Mouse (Mus musculus) lung, adult 2 months (tissue): Measurements from ENCODE around the gene Ythdc1. TPM values are rescaled to one million over a fixed set of nuclear protein-coding genes. Genes with fewer than 3 reads are reported as not detected.

ENCODE experiments used
- DNase-seq: peaks from one replicate; pipeline ENCODE4 v3.0.0; 2022
- H3K4me1 ChIP-seq: fragments of 200-500 bp; 2 replicates; pipeline ENCODE4 v1.6.1; 2011; ENCODE audit warnings: low read length; ENCODE audit not compliant: control insufficient read depth, insufficient read depth
- H3K4me3 ChIP-seq: fragments of 200-500 bp; replicated peaks from 2 replicates; pipeline ENCODE3; 2011; ENCODE audit warnings: low read depth, mild to moderate bottlenecking, control low read depth, low read length; ENCODE audit errors: extremely low read depth
- CTCF ChIP-seq: fragments of 200-500 bp; IDR thresholded peaks from 2 replicates; pipeline ENCODE4 v1.5.1; 2011; ENCODE audit warnings: mild to moderate bottlenecking, low read length, control low read depth; ENCODE audit not compliant: insufficient read depth
- POLR2A ChIP-seq: fragments of 200-500 bp; IDR thresholded peaks from 2 replicates; pipeline ENCODE4 v1.6.1; 2011; ENCODE audit warnings: low read depth, mild to moderate bottlenecking, control low read depth, low read length, borderline replicate concordance; ENCODE audit errors: extremely low read depth
- WGBS: fragments of 180-500 bp; shearing (Covaris S2); methylation state at CpG from one replicate; pipeline ENCODE4 v1.1.7; 2018; 5-methylcytosine and 5-hydroxymethylcytosine counted together
- polyA plus RNA-seq: library from polyadenylated mRNA; depleted of rRNA; stranded (reverse); fragments of >200 nt; gene quantifications from 2 replicates; pipeline ENCODE4 v1.2.3, GENCODE M21; 2012; rRNA removed

Gene Ythdc1
- polyA plus RNA-seq: 11.7 and 17.9 TPM in 2 replicates

GRCm38 (mm10) chr5:86803962-86804940, at the start of gene Ythdc1:
Gene Ythdc1 (plus strand): TSS chr5:86804221.
- Histone ChIP-seq H3K4me3 (peak within 1 kb of the TSS; percentile 95), H3K4me1 (peaks cover 14% of the 10 kb centered on the region)
- under 1% methylated on average over 110 of the region's 111 CpGs for WGBS
- DNase-seq: peak; percentile 92
- TF ChIP-seq POLR2A (peak; percentile 96), CTCF (no peak)

- no peaks in the 10 kb centered on the region for H3K4me1 ChIP-seq
- WGBS: 32% methylated on average over 3 of the region's 3 CpGs
- no peak for DNase-seq
- no peak for TF ChIP-seq POLR2A
- no peak for TF ChIP-seq CTCF
- H3K4me3 ChIP-seq: no peak overlapping the region
These were observed 34.9 kb upstream of the Ythdc1 start for GRCm38 (mm10) chr5:86769015-86769658.

GRCm38 (mm10) chr5:86771010-86771409, 33.0 kb upstream of the Ythdc1 start:
- H3K4me1 ChIP-seq: no peaks in the 10 kb centered on the region
- H3K4me3 ChIP-seq: no peak overlapping the region
- no peak for DNase-seq
- no peak for TF ChIP-seq POLR2A
- TF ChIP-seq CTCF: no peak

GRCm38 (mm10) chr5:86776941-86777340, 27.1 kb upstream of the Ythdc1 start:
- Histone ChIP-seq H3K4me3 (no peak overlapping the region), H3K4me1 (no peaks in the 10 kb centered on the region)
- no peak for DNase-seq
- TF ChIP-seq CTCF (no peak), POLR2A (no peak)
- WGBS: 67% methylated on average over 5 of the region's 5 CpGs

- no peak for DNase-seq
- Histone ChIP-seq H3K4me3 (no peak overlapping the region), H3K4me1 (0 out of 2 replicates have a peak, but pooled peaks cover 3% of the 10 kb centered on the region)
- 31% methylated on average over 1 of the region's 1 CpGs for WGBS
- TF ChIP-seq CTCF: no peak
- no peak for TF ChIP-seq POLR2A
These were observed 25.6 kb upstream of the Ythdc1 start for GRCm38 (mm10) chr5:86778471-86778870.

GRCm38 (mm10) chr5:86783059-86783458, 21.0 kb upstream of the Ythdc1 start:
- TF ChIP-seq POLR2A (no peak), CTCF (no peak)
- WGBS: 42% methylated on average over 8 of the region's 8 CpGs
- Histone ChIP-seq H3K4me3 (no peak overlapping the region), H3K4me1 (0 out of 2 replicates have a peak, but pooled peaks cover 3% of the 10 kb centered on the region)
- DNase-seq: no peak

GRCm38 (mm10) chr5:86784205-86784604, 19.8 kb upstream of the Ythdc1 start:
- Histone ChIP-seq H3K4me3 (no peak overlapping the region), H3K4me1 (0 out of 2 replicates have a peak, but pooled peaks cover 3% of the 10 kb centered on the region)
- 71% methylated on average over 1 of the region's 1 CpGs for WGBS
- DNase-seq: no peak
- TF ChIP-seq POLR2A (no peak), CTCF (no peak)

GRCm38 (mm10) chr5:86786798-86787197, 17.2 kb upstream of the Ythdc1 start:
- no peak for DNase-seq
- TF ChIP-seq CTCF: no peak
- TF ChIP-seq POLR2A: no peak
- H3K4me1 ChIP-seq: 0 out of 2 replicates have a peak, but pooled peaks cover 3% of the 10 kb centered on the region
- H3K4me3 ChIP-seq: no peak overlapping the region
- WGBS: 77% methylated on average over 1 of the region's 1 CpGs

GRCm38 (mm10) chr5:86789954-86790353, 14.1 kb upstream of the Ythdc1 start:
- Histone ChIP-seq H3K4me3 (no peak overlapping the region), H3K4me1 (no peaks in the 10 kb centered on the region)
- no peak for DNase-seq
- WGBS: 34% methylated on average over 2 of the region's 2 CpGs
- TF ChIP-seq CTCF (no peak), POLR2A (no peak)
